Mouse (Mus musculus) kidney, adult 2 months (tissue): ENCODE measurements around the gene Grip1.

Source experiments
- CTCF ChIP-seq: fragments of 200-500 bp; conservative IDR thresholded peaks from 2 replicates; pipeline ENCODE4 v1.5.1; 2011; ENCODE audit warnings: low read depth, mild to moderate bottlenecking, control low read depth, low read length, moderate library complexity, mixed read lengths; ENCODE audit not compliant: insufficient read depth, insufficient read length
- POLR2A ChIP-seq: fragments of 200-500 bp; IDR thresholded peaks from one replicate; pipeline ENCODE4 v1.6.1; 2011; ENCODE audit warnings: low read depth, low read length, control low read depth

- TF ChIP-seq CTCF (no peak), POLR2A (no peak)
Measured at GRCm38 (mm10) chr10:120095136-120095535, 641.5 kb downstream of the Grip1 start.
